Mouse (Mus musculus) c-Kit-negative CD71-positive TER-119-positive erythroid progenitor cells, embryonic 14.5 days (primary cell): ENCODE measurements around the gene Syt9.

Experiments used
- DNase-seq: peaks from one replicate; pipeline ENCODE4 v3.0.0-alpha.2; 2013; ENCODE audit warnings: low read depth, low spot score

Syt9 gene

GRCm38 (mm10) chr7:107370232-107371125 lies at the start of gene Syt9:
Gene Syt9 (plus strand): TSS chr7:107370728.
- no peak for DNase-seq

DNA sequence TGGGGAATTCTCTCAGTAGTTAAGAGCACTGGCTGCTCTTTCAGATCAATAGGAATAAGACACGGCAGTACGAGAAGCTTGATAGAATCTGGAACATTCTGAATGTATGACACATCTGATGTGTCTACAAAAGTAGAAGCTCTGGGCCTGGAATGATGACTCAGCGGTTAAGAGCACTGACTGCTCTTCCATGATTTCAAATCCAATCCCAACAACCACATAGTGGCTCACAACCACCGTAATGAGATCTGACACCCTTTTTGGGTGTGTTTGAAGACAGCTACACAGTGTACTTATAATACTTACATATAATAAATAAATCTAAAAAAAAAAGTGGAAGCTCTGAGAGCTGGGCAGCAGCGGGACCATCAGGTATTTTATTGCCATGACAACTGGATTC lies 31.5 kb upstream of the Syt9 start:
- no peak for DNase-seq

DNA sequence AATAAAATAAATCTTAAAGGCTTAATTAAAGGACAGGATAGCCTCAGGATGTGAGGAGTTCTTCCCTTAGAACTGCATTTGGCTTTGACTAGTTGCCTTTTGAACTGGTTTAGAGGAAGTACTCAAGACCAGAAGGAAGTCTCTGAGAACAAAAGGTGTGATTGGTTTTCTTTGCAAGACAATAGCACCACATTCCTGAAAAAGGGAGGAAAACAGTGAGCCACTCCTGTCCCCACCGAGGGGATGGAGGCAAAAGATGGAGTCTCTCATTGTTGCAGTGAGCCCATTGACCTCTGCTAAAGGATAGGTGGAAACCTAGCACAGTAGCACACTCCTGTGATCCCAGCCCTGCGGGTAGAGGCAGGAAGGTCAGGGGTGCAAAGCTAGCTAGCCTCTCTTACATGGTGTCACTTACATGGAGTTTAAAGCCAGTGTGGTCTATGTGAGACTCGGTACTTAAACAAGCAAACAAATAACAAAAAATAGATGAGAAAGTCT lies 30.9 kb upstream of the Syt9 start:
- no peak for DNase-seq

DNA sequence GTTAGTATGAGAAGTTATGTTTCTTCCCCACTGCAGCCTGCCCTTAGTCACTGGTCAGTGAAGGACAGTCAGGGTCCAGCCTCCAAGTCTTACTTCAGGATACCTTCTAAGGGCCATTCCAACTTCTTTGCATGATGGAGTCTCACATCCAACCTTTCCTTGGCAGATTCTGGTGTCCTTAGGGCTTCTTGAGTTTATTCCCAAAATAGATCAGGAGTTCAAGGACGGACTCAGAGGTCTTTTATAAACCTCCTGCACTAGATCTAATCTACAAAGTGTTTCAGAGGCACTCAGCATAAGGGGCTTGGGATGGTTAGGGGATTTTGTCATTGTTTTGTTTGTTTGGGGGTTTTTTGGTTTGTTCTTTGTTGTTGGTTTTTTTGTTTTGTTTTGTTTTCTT lies 30.3 kb upstream of the Syt9 start:
- no peak for DNase-seq

DNA sequence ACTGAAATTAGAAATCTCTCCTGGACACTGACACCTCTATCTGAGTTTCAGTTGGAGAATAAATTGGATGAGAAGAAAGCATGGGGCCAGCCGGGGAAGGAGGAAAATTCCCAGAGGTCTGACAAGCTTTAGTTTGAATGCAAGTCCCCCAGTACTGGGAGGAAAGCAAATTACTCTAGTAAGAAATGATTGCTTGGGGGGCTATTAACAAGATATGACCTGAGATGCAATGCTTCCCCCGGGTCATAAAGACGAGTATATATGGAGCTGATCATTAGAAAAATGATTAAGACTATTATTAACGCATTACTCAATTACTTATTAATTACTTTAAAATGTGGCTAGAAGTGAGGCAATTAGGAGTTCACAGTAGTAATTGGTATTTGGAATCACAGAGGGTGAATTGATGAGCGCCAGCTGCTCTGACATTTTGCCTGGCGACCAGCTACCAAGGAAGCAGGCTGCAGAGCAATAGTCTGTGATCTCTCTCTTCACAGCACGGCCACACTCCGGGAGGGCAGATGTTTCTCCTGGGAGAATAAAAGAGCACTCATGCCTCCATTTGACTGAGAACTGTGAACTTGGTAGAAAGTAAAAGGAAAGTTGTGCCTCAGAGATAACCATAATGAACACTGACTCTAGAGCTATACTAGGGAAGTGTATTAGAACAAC lies 28.9 kb upstream of the Syt9 start:
- DNase-seq = no peak

DNA sequence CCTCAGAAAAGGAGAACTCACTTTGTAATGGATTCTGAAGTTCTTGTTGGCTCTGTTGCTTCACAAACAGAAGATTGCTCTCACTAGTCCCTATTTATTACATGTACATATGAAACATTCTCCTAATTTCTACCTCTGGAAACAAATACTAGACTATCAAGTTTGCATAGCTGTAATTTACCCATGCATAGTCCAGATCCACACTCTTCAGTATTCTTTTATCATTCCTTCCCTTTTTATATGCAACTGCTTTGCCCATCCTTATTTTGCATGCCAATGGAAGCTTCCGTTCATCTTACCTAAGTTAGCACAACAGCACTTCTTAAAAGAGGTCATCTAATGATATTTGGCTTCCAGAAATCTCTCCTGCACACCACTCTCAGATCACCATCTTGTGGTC lies 21.3 kb upstream of the Syt9 start:
- DNase-seq = no peak

DNA sequence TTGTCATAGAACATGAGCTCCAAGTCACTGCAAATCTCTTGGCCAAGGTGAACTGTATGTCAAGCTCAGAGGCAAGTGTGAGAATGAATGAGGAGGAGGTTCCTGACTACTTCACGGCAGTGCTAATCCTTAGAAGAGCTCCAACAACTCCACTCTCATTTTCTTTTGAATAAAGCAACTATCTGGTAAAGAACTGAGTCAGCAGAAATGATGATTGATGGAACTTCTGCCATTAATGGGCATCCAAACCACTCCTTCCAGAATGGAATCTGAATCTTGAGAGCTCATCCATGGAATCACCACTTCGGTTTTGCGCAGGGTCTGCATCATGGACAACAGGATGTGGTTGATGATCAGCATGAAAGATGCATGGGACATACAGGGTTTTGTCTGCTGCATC lies 8.4 kb upstream of the Syt9 start:
- DNase-seq = no peak

GRCm38 (mm10) chr7:107362634-107363033 lies 7.9 kb upstream of the Syt9 start:
- DNase-seq = no peak

- DNase-seq = no peak
Measured at GRCm38 (mm10) chr7:107371126-107371920, 795 bp downstream of the Syt9 start.

DNA sequence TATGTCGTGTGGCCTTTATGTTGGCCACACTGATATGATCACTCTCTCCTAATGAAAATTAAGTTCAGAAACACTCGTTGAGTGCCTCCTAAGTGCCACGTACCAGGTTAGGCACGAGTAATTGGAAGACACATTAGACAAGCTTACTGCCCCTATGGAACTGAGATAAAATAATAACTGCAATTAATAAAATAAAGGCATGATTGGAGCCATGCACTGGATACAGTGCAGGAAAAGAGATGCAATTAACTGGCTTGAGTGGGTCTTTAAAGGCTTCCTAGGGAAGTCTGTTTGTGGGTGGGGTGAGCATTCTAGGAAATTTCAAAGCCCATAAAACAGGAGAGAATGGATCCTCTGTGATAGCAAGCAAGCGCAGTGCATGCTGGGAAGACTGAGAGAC lies 10.0 kb downstream of the Syt9 start:
- DNase-seq = no peak

DNA sequence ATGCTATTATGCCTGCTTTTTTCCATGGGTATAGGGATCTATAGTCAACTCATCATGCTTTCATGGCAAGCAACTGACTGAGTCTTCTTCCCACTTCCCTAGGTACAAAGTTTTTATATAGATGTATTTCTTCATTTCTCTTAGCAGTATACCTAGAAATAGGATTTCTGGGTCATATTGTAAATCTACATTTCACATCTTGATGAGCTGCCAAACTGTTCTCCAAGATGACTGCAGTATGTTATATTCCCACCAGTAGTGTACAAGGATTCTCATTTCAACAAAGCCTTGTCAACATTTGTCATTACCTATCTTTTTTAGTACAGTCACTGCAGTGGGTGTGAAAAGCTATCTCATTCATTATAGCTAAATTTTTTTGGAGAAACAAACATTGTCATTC lies 19.1 kb downstream of the Syt9 start:
- DNase-seq = no peak

- no peak for DNase-seq
Measured at GRCm38 (mm10) chr7:107392749-107393148, 22.2 kb downstream of the Syt9 start.

DNA sequence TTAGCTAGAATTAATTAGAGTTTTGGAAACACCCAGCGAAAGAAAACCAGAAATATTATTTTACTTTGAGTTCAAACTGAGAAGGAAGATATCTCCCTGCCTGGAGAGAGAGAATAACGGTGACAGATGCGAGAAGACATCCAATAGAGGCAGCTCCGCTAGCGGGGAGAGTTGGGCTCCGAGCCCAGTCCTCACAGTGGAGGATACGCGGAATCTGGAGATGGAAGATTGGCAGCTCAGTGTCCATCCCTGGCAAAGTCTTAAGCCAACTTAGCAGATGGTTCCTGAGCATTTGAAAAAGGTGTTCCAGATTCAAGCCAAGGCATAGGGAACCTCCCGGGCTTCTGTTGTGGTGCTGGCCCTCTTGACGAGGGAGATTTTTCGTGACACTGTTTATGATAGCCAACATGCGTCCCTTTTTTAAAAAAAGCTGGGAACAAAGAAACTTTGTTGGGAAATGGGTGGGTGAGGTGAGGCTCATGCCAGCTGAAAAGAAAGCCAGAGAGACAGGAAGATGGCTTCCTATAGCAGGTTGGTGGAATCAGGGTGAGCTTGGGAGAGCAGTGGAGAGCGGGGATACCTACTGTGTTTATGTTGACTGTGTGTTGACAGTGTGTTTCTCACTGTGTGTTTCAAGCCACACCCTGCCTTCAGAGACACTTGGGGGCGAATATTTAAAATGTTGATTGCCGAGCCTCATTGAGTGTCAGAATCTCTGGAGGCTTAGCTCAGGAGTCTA lies 29.7 kb downstream of the Syt9 start:
- no peak for DNase-seq

DNA sequence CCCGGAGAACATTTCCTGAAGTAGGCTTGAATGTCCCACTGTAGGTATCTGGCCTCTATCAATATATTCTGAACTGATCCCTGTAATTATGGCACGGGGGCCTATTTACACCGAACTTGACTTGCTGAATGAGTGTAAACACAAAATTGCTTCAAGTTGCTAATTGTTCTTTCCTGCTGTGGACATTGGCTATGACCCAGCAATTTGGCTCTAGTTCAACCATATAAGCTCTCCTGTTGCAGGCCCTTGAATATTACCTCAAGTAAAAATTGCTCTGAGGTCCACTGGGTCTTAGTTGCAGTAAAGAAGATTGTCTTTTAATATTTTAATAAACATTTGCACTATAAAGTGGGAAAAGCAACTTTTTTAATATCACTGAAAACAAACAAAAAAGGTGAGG lies 32.7 kb downstream of the Syt9 start:
- DNase-seq = no peak

DNA sequence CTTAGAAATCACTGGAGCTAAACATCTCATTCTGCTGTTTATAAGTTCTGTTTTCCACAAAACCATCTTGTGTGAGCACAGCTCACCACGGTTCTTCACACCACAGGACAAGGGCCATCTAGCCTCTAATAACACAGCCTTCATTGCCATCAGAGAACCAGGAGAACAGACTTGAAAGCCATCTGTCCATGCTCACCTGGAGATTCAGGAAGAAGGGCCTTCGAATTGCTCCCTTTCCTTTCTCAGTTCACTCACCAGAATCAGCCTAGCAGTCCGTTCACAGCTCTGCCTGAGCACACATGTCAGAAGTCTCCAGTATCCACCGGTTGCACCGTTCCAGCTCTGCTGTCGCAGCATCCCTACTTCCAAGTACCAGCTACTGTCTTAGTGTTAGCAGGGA lies 44.4 kb downstream of the Syt9 start:
- no peak for DNase-seq

GRCm38 (mm10) chr7:107417043-107417850 lies 46.7 kb downstream of the Syt9 start:
- no peak for DNase-seq

- no peak for DNase-seq
Measured at GRCm38 (mm10) chr7:107437381-107437780, 66.9 kb downstream of the Syt9 start.

DNA sequence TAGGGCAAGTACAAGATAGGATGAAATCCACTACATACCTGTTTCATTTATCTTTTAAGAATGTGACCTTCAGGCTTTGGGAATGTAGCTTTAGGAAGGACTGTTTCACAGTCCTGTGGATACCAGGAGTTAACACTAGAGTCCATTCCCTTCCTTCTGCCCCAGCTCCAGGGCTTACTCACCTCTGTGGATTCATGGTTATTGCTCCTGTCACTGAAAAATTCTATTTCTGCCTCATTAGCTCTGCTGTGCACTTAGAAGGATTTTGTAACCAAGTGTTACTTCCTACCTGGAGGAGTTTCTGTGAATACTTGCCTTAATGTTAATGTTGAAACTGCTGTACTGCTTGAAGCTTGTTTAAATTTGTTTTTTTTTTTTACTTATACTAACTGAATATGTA lies 74.1 kb downstream of the Syt9 start:
- DNase-seq = no peak

- no peak for DNase-seq
Measured at GRCm38 (mm10) chr7:107454660-107455059, 84.1 kb downstream of the Syt9 start.

DNA sequence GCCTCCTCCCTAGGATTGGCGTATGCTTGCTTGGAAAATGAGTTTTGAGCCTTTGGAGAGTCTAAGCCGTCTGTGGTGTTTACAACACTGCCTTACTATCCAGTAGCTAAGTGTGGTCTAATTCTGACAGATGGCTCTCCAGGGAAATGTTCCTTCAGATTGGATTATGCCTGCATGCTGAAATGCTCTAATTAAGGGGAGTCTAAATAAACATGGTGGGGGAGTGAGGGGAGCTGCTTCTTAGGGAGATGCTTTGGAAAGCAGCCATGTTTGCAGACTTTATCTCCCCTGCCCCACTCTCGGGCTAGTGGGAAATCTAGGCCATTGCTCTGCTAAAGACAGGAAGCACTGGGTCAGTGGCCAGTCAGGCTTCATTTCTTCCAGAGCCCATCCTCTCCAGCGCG lies 84.6 kb downstream of the Syt9 start:
- DNase-seq = no peak

DNA sequence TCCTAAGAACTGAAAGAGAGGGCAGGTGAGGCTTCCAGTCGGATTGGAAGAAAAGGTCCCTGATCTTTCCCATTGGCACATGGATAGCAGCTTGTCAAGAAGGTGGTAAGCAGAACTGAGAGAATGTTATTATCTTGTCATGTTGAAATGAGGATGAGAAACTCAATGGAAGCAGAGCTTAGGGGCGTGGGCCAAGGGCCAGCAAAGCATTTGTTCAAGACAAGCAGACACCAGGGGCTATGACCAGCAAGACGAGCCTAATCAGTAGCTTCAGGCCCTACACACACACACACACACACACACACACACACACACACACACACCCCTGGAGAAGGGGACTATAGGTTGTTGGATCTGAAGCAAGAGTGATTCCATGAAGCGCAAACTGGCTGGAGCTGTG lies 90.6 kb downstream of the Syt9 start:
- DNase-seq = no peak
